Mouse (Mus musculus): ENCODE measurements around the gene Rimbp3. TPM values are rescaled to one million over a fixed set of nuclear protein-coding genes. Genes with fewer than 3 reads are reported as not detected.

Gene Rimbp3
- polyA plus RNA-seq, 1 experiment from 2014 or later, result 0.16 TPM

DNA sequence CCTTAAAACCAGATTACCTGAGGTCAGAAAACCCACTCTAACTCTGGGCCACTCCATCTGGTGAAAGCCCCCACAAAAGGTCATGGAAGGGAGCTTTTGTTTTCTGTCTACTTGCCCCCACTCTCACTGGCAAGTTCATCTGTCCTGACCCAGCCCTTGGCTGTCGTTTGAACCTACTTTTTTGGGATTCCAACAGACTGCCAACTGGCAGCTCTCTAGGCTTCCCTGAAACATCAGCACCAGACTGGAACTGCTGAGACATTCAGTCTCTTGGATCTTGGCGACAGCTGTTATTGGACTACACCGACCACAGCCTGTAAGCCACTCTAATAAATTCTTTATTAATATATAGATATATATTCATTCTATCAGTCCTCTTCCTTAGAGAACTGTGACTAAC is 25.4 kb upstream of the Rimbp3 start:
- H3K4me2 ChIP-seq (ENCODE audit: low read depth, low read length), result no peak overlapping the region
- ATAC-seq (ENCODE audit: low read depth), result no peak
- no peaks in the 10 kb centered on the region for H3K27me3 ChIP-seq (ENCODE audit: control insufficient read depth, insufficient read depth, low read depth, low read length)
- H3K4me1 ChIP-seq (replicated peaks; ENCODE audit: control insufficient read depth, insufficient read depth, low read length), result no peaks in the 10 kb centered on the region
- 71% methylated on average over 3 of the region's 3 CpGs for WGBS
- peaks cover 6% of the 10 kb centered on the region for H3K36me3 ChIP-seq (ENCODE audit: control insufficient read depth, insufficient read depth, low read length)
- no peak overlapping the region for H3K4me3 ChIP-seq (ENCODE audit: low read length)
- H3K27ac ChIP-seq (ENCODE audit: low read length), result no peak overlapping the region
- no peaks in the 10 kb centered on the region for H3K9me3 ChIP-seq (ENCODE audit: control insufficient read depth, low read length)
- no peak overlapping the region for H3K9ac ChIP-seq (ENCODE audit: low read length)

DNA sequence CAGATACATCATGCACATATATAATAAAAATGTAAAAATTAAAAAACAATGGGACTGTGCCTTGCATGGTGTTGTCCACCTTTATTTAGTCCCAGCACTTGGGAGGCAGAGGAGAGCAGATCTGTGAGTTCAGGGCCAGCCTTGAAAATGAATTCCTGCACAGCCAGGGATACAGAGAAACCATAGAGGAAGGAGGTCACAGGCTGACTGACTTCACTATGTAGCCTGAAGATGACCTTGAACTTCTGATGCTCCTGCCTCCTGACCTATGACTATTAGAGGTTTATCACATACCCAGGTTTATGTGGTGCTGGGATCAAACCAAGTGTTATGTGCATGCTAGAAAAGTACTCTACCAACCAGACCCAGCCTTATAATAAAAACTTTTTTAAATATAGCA is 22.9 kb upstream of the Rimbp3 start:
- ATAC-seq (ENCODE audit: low read depth), result no peak
- no peak overlapping the region for H3K9ac ChIP-seq (ENCODE audit: low read length)
- no peaks in the 10 kb centered on the region for H3K9me3 ChIP-seq (ENCODE audit: control insufficient read depth, low read length)
- peaks cover 6% of the 10 kb centered on the region for H3K36me3 ChIP-seq (ENCODE audit: control insufficient read depth, insufficient read depth, low read length)
- H3K4me3 ChIP-seq (ENCODE audit: low read length), result no peak overlapping the region
- H3K27me3 ChIP-seq (ENCODE audit: control insufficient read depth, insufficient read depth, low read depth, low read length), result no peaks in the 10 kb centered on the region
- H3K27ac ChIP-seq (ENCODE audit: low read length), result no peak overlapping the region
- H3K4me1 ChIP-seq (replicated peaks; ENCODE audit: control insufficient read depth, insufficient read depth, low read length), result no peaks in the 10 kb centered on the region
- no peak overlapping the region for H3K4me2 ChIP-seq (ENCODE audit: low read depth, low read length)

DNA sequence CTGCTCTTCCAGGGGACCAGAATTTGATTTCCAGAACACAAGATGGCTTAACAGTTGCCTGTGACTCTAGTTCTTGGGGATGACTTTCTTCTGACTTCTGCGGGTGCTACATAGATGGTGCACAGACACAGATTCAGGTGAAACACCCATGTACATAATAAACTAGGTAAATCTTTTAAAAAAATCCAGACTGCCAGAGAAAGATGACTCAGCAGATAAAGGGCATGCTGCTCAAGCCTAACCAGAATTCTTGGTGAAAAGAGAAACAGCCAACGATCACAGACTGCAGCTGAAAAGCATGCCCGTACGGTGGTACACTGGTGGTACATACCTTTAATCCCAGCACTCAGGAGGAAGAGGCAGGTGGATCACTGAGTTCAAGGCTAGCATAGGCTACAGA is 14.6 kb upstream of the Rimbp3 start:
- H3K4me3 ChIP-seq (ENCODE audit: low read length), result no peak overlapping the region
- H3K4me2 ChIP-seq (ENCODE audit: low read depth, low read length), result no peak overlapping the region
- H3K9ac ChIP-seq (ENCODE audit: low read length), result no peak overlapping the region
- no peaks in the 10 kb centered on the region for H3K27me3 ChIP-seq (ENCODE audit: control insufficient read depth, insufficient read depth, low read depth, low read length)
- WGBS, result 93% methylated on average over 4 of the region's 4 CpGs
- no peaks in the 10 kb centered on the region for H3K36me3 ChIP-seq (ENCODE audit: control insufficient read depth, insufficient read depth, low read length)
- no peaks in the 10 kb centered on the region for H3K4me1 ChIP-seq (replicated peaks; ENCODE audit: control insufficient read depth, insufficient read depth, low read length)
- ATAC-seq (ENCODE audit: low read depth), result no peak
- no peaks in the 10 kb centered on the region for H3K9me3 ChIP-seq (ENCODE audit: control insufficient read depth, low read length)
- no peak overlapping the region for H3K27ac ChIP-seq (ENCODE audit: low read length)

DNA sequence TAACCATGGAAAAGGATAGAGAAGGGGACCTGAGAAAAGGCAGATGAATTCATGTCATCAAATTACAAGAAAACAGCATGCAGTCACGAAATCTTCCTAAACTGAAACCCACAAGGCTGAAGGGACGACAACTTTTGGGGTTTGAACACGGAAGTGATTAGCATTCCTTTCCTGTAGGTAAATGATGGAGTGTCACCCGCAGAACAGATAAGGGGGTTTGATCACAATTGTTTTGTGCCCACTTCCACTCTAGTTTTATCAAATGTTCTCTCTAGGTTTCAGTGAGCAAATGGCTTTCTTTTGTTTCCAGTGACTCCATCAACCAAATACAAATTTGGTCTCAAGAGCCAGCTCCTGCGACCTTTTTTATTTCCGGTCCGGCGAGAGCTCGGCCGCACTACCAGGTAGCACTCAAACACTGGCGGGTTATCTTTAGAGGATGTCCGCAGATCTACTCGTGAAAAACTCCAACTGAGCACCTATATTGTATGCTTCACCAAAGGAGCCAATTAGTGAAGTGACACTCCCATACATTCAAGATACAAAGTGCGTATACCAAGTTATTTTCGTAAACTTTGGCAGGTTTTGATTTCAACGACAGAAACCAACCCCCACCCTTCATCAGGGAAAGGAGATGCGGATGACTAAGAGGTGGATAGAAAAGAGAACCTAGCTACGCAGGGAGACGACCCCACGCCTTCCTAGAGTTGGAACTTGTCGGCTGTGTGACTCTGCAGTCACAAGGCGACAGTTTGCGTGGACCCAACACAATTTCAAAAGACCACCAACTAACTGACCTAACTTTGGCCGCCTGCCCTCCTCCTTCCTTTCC is 8.1 kb upstream of the Rimbp3 start:
- 0 out of 2 replicates have a peak, but pooled peaks have one; percentile 4 for ATAC-seq (ENCODE audit: low read depth)
- H3K27ac ChIP-seq (ENCODE audit: low read length), result peak overlapping the region; percentile 76
- no peaks in the 10 kb centered on the region for H3K9me3 ChIP-seq (ENCODE audit: control insufficient read depth, low read length)
- peak overlapping the region; percentile 84 for H3K4me2 ChIP-seq (ENCODE audit: low read depth, low read length)
- H3K9ac ChIP-seq (ENCODE audit: low read length), result peak overlapping the region; percentile 100
- peaks cover 11% of the 10 kb centered on the region for H3K4me1 ChIP-seq (replicated peaks; ENCODE audit: control insufficient read depth, insufficient read depth, low read length)
- H3K36me3 ChIP-seq (ENCODE audit: control insufficient read depth, insufficient read depth, low read length), result no peaks in the 10 kb centered on the region
- no peaks in the 10 kb centered on the region for H3K27me3 ChIP-seq (ENCODE audit: control insufficient read depth, insufficient read depth, low read depth, low read length)
- peak overlapping the region; percentile 99 for H3K4me3 ChIP-seq (ENCODE audit: low read length)
- WGBS, result 2% methylated on average over 24 of the region's 24 CpGs

DNA sequence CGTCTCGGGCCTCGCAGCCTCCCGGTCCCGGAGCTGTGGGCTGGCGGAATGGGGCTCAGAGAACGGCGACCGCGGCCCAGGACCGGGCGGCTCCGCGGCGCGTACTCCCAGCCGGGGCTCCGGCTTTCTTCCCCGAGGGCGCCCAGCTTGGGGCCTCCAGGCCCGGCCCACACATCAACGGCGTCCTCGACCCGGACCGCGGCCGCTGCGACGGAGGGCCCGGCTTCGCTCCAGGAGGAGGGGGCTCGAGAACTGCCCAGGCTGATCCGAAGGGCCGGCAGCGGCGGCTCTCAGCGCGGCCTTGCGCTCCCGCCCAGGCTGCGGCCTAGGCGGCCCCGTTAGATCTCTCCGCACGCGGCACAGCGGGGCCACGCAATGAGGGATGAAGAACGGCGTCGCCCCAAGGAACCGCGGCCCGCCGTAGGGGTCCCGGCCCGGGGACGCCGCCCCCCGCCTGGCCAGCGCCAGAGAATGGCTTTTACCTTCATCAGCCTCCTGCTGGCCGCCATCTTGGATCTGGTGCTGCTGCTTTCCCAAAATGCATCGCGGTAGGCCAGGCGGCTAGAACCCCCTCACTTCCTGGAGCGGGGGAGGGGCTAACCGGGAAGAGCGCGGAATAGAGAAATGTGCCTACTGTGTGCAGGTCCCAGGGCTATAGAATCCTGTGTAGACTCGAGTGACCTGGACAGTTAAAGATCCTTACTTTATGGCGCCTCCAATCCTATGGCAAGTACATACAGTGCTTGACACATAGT is 7.3 kb upstream of the Rimbp3 start:
- Histone ChIP-seq H3K9ac (ENCODE audit: low read length) (peak overlapping the region; percentile 100), H3K4me2 (ENCODE audit: low read depth, low read length) (peak overlapping the region; percentile 84), H3K9me3 (ENCODE audit: control insufficient read depth, low read length) (no peaks in the 10 kb centered on the region), H3K36me3 (ENCODE audit: control insufficient read depth, insufficient read depth, low read length) (no peaks in the 10 kb centered on the region), H3K4me1 (replicated peaks; ENCODE audit: control insufficient read depth, insufficient read depth, low read length) (peaks cover 11% of the 10 kb centered on the region), H3K27me3 (ENCODE audit: control insufficient read depth, insufficient read depth, low read depth, low read length) (no peaks in the 10 kb centered on the region; the same call in 1 of the 2 replicates), H3K4me3 (ENCODE audit: low read length) (peak overlapping the region; percentile 99), H3K27ac (ENCODE audit: low read length) (peak overlapping the region; percentile 76)
- under 1% methylated on average over 68 of the region's 72 CpGs for WGBS
- peak; percentile 92 for ATAC-seq (ENCODE audit: low read depth)

DNA sequence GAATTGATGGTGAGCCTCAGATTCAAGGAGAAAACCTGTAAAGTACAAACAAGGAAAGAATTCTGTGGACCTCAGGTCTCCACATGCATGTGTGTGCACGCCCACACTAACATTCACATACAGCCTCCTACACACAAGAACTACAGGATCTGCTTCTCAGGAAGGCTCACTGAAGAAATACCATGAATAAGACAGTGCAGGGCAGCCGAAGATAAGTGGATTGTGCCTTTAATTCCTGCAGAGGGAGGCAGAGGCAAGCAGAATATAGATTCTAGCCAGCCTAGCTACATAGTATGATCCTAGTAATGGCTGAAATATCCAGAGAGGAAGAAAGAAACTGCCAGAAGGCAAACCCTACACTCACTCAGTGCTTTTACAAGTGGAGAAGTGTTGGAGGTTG is 6.4 kb upstream of the Rimbp3 start:
- H3K9ac ChIP-seq (ENCODE audit: low read length), result no peak overlapping the region
- peaks cover 11% of the 10 kb centered on the region for H3K4me1 ChIP-seq (replicated peaks; ENCODE audit: control insufficient read depth, insufficient read depth, low read length)
- H3K9me3 ChIP-seq (ENCODE audit: control insufficient read depth, low read length), result no peaks in the 10 kb centered on the region
- 0 out of 2 replicates have a peak overlapping the region, but pooled peaks have one; percentile 31 for H3K27ac ChIP-seq (ENCODE audit: low read length)
- no peak overlapping the region for H3K4me3 ChIP-seq (ENCODE audit: low read length)
- H3K4me2 ChIP-seq (ENCODE audit: low read depth, low read length), result no peak overlapping the region
- peak; percentile 62 for ATAC-seq (ENCODE audit: low read depth)
- H3K36me3 ChIP-seq (ENCODE audit: control insufficient read depth, insufficient read depth, low read length), result no peaks in the 10 kb centered on the region
- WGBS, result 46% methylated on average over 2 of the region's 2 CpGs
- H3K27me3 ChIP-seq (ENCODE audit: control insufficient read depth, insufficient read depth, low read depth, low read length), result peaks cover 5% of the 10 kb centered on the region

DNA sequence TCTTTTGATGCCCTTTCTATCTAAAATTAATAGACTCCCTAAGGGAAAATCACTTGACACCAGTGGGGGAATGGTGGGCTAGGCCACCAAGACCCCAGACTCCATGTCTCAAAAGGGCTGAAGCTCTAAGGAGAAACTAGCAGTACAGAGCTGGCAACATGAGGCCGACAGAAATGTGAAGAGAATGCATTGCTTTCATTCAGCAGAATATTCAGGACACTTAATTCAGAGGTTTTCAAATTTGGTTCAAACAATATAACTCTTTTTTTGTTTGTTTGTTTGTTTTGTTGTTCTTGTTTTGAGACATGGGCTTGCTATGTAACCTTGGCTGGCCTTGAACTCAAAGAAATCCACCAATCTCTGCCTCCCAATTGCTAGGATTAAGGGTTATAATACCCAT is 5.9 kb upstream of the Rimbp3 start, which contains the start of gene Ube2l3:
Gene Ube2l3 (minus strand): TSS at position 101 of the 400 bp plus-strand sequence.
- peak within 1 kb of the TSS; percentile 26 for H3K4me2 ChIP-seq (ENCODE audit: low read depth, low read length)
- 0 out of 2 replicates have a peak within 1 kb of the TSS, but pooled peaks have one; percentile 31 for H3K27ac ChIP-seq (ENCODE audit: low read length)
- H3K9ac ChIP-seq (ENCODE audit: low read length), result peak within 1 kb of the TSS; percentile 100

DNA sequence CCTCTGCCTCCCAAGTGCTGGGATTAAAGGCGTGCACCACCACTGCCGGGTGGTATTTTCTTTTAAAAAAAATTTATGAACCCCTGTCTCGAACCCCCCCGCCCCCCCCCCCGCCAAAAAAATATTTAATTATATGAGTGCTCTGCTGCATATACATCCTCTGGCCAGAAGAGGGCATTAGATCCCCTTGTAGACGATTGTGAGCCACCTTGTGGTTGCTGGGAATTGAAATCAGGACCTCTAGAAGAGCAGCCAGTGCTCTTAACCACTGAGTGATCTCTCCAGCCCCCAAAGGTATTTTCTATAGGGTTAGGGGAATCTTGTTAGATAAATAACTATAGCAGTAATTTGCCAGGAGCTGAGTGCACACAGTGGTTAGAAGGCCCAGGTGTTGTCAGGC is 3.4 kb upstream of the Rimbp3 start:
- Histone ChIP-seq H3K27ac (ENCODE audit: low read length) (no peak overlapping the region), H3K9me3 (ENCODE audit: control insufficient read depth, low read length) (no peaks in the 10 kb centered on the region), H3K9ac (ENCODE audit: low read length) (no peak overlapping the region), H3K36me3 (ENCODE audit: control insufficient read depth, insufficient read depth, low read length) (no peaks in the 10 kb centered on the region), H3K4me1 (replicated peaks; ENCODE audit: control insufficient read depth, insufficient read depth, low read length) (peaks cover 18% of the 10 kb centered on the region), H3K4me3 (ENCODE audit: low read length) (no peak overlapping the region), H3K4me2 (ENCODE audit: low read depth, low read length) (no peak overlapping the region), H3K27me3 (ENCODE audit: control insufficient read depth, insufficient read depth, low read depth, low read length) (peaks cover 17% of the 10 kb centered on the region)
- 4% methylated on average over 6 of the region's 6 CpGs for WGBS
- no peak for ATAC-seq (ENCODE audit: low read depth)

More for the DNA sequence above, 5.9 kb upstream of the Rimbp3 start, which contains the start of gene Ube2l3:
- peaks cover 11% of the 10 kb centered on the region for H3K4me1 ChIP-seq (replicated peaks; ENCODE audit: control insufficient read depth, insufficient read depth, low read length)
- peaks cover 8% of the 10 kb centered on the region for H3K27me3 ChIP-seq (ENCODE audit: control insufficient read depth, insufficient read depth, low read depth, low read length)
- no peaks in the 10 kb centered on the region for H3K36me3 ChIP-seq (ENCODE audit: control insufficient read depth, insufficient read depth, low read length)
- no peak for ATAC-seq (ENCODE audit: low read depth)
- no peaks in the 10 kb centered on the region for H3K9me3 ChIP-seq (ENCODE audit: control insufficient read depth, low read length)
- 88% methylated on average over 1 of the region's 1 CpGs for WGBS
- peak within 1 kb of the TSS; percentile 99 for H3K4me3 ChIP-seq (ENCODE audit: low read length)

DNA sequence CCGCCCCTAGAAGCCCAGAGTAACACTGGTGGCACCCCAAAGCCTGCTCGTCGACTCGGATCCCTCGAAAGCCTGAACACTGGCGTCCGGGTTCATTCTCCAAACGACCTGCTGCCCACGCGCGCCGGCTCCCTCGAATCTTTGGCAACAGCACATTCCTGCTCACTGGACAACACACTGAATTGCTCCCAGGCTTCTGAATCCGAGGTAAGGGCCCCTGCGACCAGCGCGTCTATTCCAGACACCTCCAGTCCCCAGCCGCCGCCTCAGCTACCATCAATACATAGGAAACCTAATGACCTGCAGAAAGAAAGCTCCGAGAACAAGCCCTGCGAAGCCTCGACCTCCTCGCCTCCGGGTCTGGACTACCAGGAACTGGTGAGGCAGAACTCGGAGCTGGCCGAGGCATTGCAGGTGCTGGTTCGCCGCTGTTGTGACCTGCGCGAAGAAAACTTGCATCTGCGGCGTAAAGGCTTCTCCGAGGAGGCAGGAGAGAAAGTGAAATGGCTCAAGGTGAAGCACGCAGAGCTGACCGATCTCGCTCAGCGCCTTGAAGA is 1.1 kb downstream of the Rimbp3 start:
- H3K27ac ChIP-seq (ENCODE audit: low read length), result no peak overlapping the region
- 2% methylated on average over 37 of the region's 37 CpGs for WGBS
- H3K9ac ChIP-seq (ENCODE audit: low read length), result peak overlapping the region; percentile 67
- H3K4me3 ChIP-seq (ENCODE audit: low read length), result peak overlapping the region; percentile 69
- H3K4me2 ChIP-seq (ENCODE audit: low read depth, low read length), result peak overlapping the region; percentile 100
- H3K36me3 ChIP-seq (ENCODE audit: control insufficient read depth, insufficient read depth, low read length), result no peaks in the 10 kb centered on the region
- peaks cover 16% of the 10 kb centered on the region for H3K4me1 ChIP-seq (replicated peaks; ENCODE audit: control insufficient read depth, insufficient read depth, low read length)
- 0 out of 2 replicates have a peak, but pooled peaks cover 2% of the 10 kb centered on the region for H3K9me3 ChIP-seq (ENCODE audit: control insufficient read depth, low read length)
- H3K27me3 ChIP-seq (ENCODE audit: control insufficient read depth, insufficient read depth, low read depth, low read length), result peaks cover 29% of the 10 kb centered on the region
- peak; percentile 16; the same call in 1 of the 2 replicates for ATAC-seq (ENCODE audit: low read depth)
